Mouse (Mus musculus) stomach, postnatal 0 days (tissue): ENCODE results near the gene Tfcp2. TPM values are rescaled to one million over a fixed set of nuclear protein-coding genes. Genes with fewer than 3 reads are reported as not detected.
A peak's percentile ranks its signal among the peaks of the same experiment; 100 is the strongest.

Experiments
- ATAC-seq: fragments of 200-750 bp; cut with Nextera tagmentation; 2 replicates; pipeline ENCODE4 v1.8.0; 2017; ENCODE audit not compliant: low FRiP score, low TSS enrichment
- DNase-seq: peaks from one replicate; pipeline ENCODE4 v3.0.0-alpha.2; 2016; ENCODE audit warnings: low spot score
- H3K27ac ChIP-seq: fragments of 300-500 bp; sonication (generic); replicated peaks from 2 replicates; pipeline ENCODE4 v1.5.1; 2014; ENCODE audit warnings: mild to moderate bottlenecking, control low read depth
- H3K27me3 ChIP-seq: fragments of 300-500 bp; sonication (generic); 2 replicates; pipeline ENCODE4 v1.6.1; 2014; ENCODE audit warnings: low read length; ENCODE audit not compliant: control insufficient read depth, insufficient read depth
- H3K36me3 ChIP-seq: fragments of 300-500 bp; sonication (generic); 2 replicates; pipeline ENCODE4 v1.6.1; 2014; ENCODE audit warnings: low read length, mixed read lengths; ENCODE audit not compliant: control insufficient read depth, insufficient read depth
- H3K4me1 ChIP-seq: fragments of 300-500 bp; sonication (generic); replicated peaks from 2 replicates; pipeline ENCODE4 v1.6.1; 2014; ENCODE audit warnings: antibody characterized with exemption; ENCODE audit not compliant: control insufficient read depth, insufficient read depth
- H3K4me2 ChIP-seq: fragments of 300-500 bp; sonication (generic); replicated peaks from 2 replicates; pipeline ENCODE4 v1.6.1; 2014; ENCODE audit warnings: low read depth, mild to moderate bottlenecking, control low read depth, moderate library complexity
- H3K4me3 ChIP-seq: fragments of 300-500 bp; sonication (generic); 2 replicates; pipeline ENCODE4 v1.5.1; 2014; ENCODE audit warnings: low read depth, low read length, control low read depth
- H3K9ac ChIP-seq: fragments of 300-500 bp; sonication (generic); 2 replicates; pipeline ENCODE4 v1.6.1; 2014; ENCODE audit warnings: mild to moderate bottlenecking, low read length, control low read depth, mixed read lengths
- H3K9me3 ChIP-seq: fragments of 300-500 bp; sonication (generic); 2 replicates; pipeline ENCODE4 v1.6.1; 2016; ENCODE audit warnings: low read length; ENCODE audit not compliant: control insufficient read depth
- CTCF ChIP-seq: IDR thresholded peaks from 2 replicates; pipeline ENCODE4 v1.5.1; 2016; ENCODE audit warnings: antibody characterized with exemption, low read depth, mild to moderate bottlenecking, moderate library complexity
- EP300 ChIP-seq: optimal IDR thresholded peaks from 2 replicates; pipeline ENCODE3; 2016; ENCODE audit warnings: antibody characterized with exemption
- WGBS: fragments of 180-500 bp; shearing (Covaris S2); extraction: QIAGEN DNeasy Blood & Tissue Kit; methylation state at CpG from one replicate; pipeline ENCODE4 v1.1.7; 2014; 5-methylcytosine and 5-hydroxymethylcytosine counted together
- polyA plus RNA-seq: library from polyadenylated mRNA; unstranded; fragments of >200 nt; fragmentation: Nextera tagmentation; extraction: Ambion mirVana; gene quantifications from 2 replicates; pipeline ENCODE4 v1.2.1, GENCODE M21; 2015

The Tfcp2 gene
- polyA plus RNA-seq, 1 experiment from 2014 or later, result 9.6 TPM

DNA sequence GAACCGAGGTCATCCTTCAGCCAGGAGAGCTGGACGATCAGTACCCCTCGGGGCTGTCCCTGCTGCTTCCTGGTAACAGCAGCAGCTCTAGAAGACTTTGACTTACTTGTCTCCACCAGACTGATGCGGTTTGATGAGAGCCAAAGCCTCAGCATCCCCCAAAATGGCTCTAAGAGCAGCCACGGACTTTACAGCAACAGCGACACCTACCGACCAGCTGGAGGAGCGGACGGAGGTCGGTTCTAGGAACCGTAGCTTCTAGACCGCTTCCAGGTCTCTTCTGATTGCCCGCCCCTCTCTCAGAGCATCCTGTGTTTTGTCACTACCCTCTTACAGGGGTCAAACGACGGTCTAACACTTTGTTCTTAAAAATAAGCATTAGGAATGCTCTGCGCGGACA, 94.5 kb downstream of the Tfcp2 start:
- Histone ChIP-seq H3K4me3 (no peak overlapping the region), H3K9ac (no peak overlapping the region), H3K36me3 (no peaks in the 10 kb centered on the region), H3K9me3 (no peaks in the 10 kb centered on the region), H3K27ac (no peak overlapping the region), H3K4me1 (no peaks in the 10 kb centered on the region), H3K4me2 (no peak overlapping the region), H3K27me3 (no peaks in the 10 kb centered on the region)
- ATAC-seq (peak; percentile 52; the same call in 1 of the 2 replicates), DNase-seq (peak; percentile 78)
- 7% methylated on average over 17 of the region's 17 CpGs for WGBS
- no peak for TF ChIP-seq EP300
- TF ChIP-seq CTCF, result peak; percentile 97

DNA sequence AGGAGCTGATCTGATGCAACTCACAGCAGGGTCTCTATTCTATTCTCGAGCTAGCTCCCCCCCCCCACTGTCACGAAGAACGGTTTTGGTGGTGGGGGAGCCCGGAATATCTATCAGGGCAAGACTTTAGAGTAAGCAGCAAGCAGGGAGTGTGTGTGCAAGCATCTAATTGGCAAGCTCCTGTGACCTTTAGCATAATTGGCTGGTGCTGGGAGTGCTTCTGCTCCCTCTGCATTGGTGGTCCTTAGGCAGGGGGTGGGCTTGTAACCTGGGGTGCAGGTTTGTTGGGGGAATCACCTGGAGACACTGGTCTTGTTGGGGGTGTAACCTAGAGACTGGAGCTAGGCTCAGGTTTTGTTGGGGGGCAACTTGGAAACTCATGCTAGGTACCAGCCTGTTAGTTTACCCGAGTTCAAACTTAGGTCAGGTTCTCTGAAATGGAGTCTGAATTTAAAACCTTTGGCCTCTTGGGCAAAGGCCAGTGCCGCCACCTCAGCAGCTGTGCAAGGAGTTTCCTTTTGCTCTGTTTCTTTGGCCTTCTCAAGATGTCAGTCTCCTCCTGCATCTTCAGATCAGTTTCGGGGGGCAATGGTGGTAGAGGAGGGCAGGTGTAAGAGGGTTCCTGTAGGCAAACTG, 95.3 kb downstream of the Tfcp2 start:
- no peak overlapping the region for H3K9ac ChIP-seq
- H3K9me3 ChIP-seq, result no peaks in the 10 kb centered on the region
- no peak overlapping the region for H3K4me3 ChIP-seq
- no peak overlapping the region for H3K27ac ChIP-seq
- no peaks in the 10 kb centered on the region for H3K36me3 ChIP-seq
- 75% methylated on average over 7 of the region's 7 CpGs for WGBS
- no peaks in the 10 kb centered on the region for H3K27me3 ChIP-seq
- ATAC-seq (no peak), DNase-seq (no peak)
- TF ChIP-seq CTCF (no peak), EP300 (no peak)
- no peaks in the 10 kb centered on the region for H3K4me1 ChIP-seq
- H3K4me2 ChIP-seq, result no peak overlapping the region

DNA sequence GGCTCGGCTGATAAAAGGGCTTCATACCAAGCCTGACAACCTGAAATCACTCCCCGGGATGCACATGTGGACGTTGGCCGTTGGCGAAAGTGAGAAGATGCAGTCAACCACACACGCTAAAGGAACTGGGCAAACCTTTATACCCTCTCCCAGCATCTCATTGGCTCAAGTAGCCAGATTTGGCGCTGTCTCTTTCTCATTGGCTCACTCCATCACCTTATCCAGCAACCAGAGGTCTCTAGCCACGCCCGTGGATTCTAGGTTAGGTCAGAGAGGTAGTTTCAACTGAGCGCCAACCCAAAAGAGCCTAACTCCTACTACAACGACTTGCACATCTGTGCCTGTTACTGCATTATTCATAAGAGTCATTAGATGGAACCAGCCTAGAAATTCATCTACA, 99.3 kb downstream of the Tfcp2 start:
- H3K4me3 ChIP-seq, result no peak overlapping the region
- WGBS, result 74% methylated on average over 11 of the region's 11 CpGs
- TF ChIP-seq EP300 (no peak), CTCF (no peak)
- DNase-seq (no peak), ATAC-seq (no peak)
- no peaks in the 10 kb centered on the region for H3K9me3 ChIP-seq
- no peak overlapping the region for H3K4me2 ChIP-seq
- no peaks in the 10 kb centered on the region for H3K4me1 ChIP-seq
- H3K9ac ChIP-seq, result no peak overlapping the region
- no peaks in the 10 kb centered on the region for H3K36me3 ChIP-seq
- H3K27ac ChIP-seq, result no peak overlapping the region
- no peaks in the 10 kb centered on the region for H3K27me3 ChIP-seq

DNA sequence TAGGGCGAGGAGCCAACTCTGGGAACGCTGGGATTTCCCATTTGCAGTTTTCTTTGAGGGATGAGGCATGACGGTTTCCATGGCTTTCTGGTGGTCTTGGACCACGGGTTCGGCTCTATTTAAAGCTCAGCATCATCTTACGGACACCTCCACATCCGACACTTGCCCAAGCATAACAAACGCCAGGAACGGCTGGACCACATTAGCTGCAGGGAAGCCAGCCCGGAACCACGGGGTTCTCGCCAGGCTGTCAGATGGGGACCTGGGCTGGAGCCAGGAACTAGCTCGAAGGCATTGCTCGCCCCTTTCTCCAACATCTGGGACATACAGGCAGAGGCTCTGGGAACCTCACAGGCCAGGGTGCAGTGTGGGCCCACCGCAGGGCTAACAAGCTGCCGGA, 100.6 kb downstream of the Tfcp2 start:
- TF ChIP-seq EP300 (no peak), CTCF (no peak)
- DNase-seq, result no peak
- 50% methylated on average over 16 of the region's 16 CpGs for WGBS

DNA sequence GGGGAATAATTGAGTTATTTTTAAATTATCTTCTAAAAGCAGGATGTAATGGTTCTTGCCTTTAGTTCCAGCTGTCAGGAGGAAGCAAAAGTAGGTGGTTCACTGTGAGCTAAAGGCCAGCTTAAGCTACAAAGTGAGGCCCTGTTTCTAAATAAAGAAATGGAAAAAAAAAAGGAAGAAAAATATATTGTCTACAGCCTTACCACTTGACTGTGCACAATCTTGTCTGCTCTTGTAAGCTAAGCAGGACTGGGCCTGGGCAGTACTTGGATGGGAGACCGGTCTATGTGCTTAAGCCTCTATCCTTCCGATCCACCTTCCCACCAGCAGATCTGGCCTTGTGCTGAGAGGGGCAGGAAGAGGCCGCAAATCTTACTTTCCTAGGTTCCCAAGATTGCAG, 102.3 kb downstream of the Tfcp2 start:
- TF ChIP-seq EP300, result no peak
- TF ChIP-seq CTCF, result no peak
- Histone ChIP-seq H3K4me1 (no peaks in the 10 kb centered on the region), H3K9ac (no peak overlapping the region; the same call in 1 of the 2 replicates), H3K27me3 (no peaks in the 10 kb centered on the region), H3K4me2 (no peak overlapping the region), H3K27ac (0 out of 2 replicates have a peak overlapping the region, but pooled peaks have one; percentile 14), H3K9me3 (no peaks in the 10 kb centered on the region), H3K36me3 (no peaks in the 10 kb centered on the region), H3K4me3 (no peak overlapping the region)
- 69% methylated on average over 3 of the region's 3 CpGs for WGBS
- ATAC-seq, result no peak
- DNase-seq, result no peak

More for the DNA sequence above, 100.6 kb downstream of the Tfcp2 start:
- no peaks in the 10 kb centered on the region for H3K4me1 ChIP-seq
- ATAC-seq, result no peak
- H3K9me3 ChIP-seq, result no peaks in the 10 kb centered on the region
- H3K27me3 ChIP-seq, result no peaks in the 10 kb centered on the region
- no peaks in the 10 kb centered on the region for H3K36me3 ChIP-seq
- H3K27ac ChIP-seq, result no peak overlapping the region
- no peak overlapping the region for H3K9ac ChIP-seq
- H3K4me2 ChIP-seq, result no peak overlapping the region
- H3K4me3 ChIP-seq, result no peak overlapping the region

GRCm38 (mm10) chr15:100448572-100448971, 103.2 kb downstream of the Tfcp2 start:
- H3K4me2 ChIP-seq, result no peak overlapping the region
- 0 out of 2 replicates have a peak, but pooled peaks have one; percentile 22 for TF ChIP-seq CTCF
- TF ChIP-seq EP300, result no peak
- H3K9me3 ChIP-seq, result no peaks in the 10 kb centered on the region
- no peak overlapping the region for H3K4me3 ChIP-seq
- no peaks in the 10 kb centered on the region for H3K36me3 ChIP-seq
- H3K27ac ChIP-seq, result no peak overlapping the region
- H3K4me1 ChIP-seq, result no peaks in the 10 kb centered on the region
- WGBS, result 72% methylated on average over 4 of the region's 4 CpGs
- H3K9ac ChIP-seq, result no peak overlapping the region
- H3K27me3 ChIP-seq, result no peaks in the 10 kb centered on the region
- DNase-seq (no peak), ATAC-seq (no peak)

Other genes with a start within 250 kb of the Tfcp2 start
- 9.1 and 9.5 TPM in 2 replicates for gene Mettl7a1, start 247.9 kb downstream of the Tfcp2 start, polyA plus RNA-seq
- not detected in 2 replicates for gene Mettl7a3, start 217.1 kb downstream of the Tfcp2 start, polyA plus RNA-seq
- gene Methig1, start 198.9 kb downstream of the Tfcp2 start, polyA plus RNA-seq, result 0.17 TPM in 1 of 2 replicates, not detected in the other
- not detected in 2 replicates for gene Mettl7a2, start 198.8 kb downstream of the Tfcp2 start, polyA plus RNA-seq
- not detected in 2 replicates for gene Higd1c, start 187.5 kb downstream of the Tfcp2 start, polyA plus RNA-seq
- 0.11 and 0.15 TPM in 2 replicates for gene Gm5475, start 129.9 kb downstream of the Tfcp2 start, polyA plus RNA-seq
- 12.2 and 15.8 TPM in 2 replicates for gene Slc11a2, start 126.9 kb downstream of the Tfcp2 start, polyA plus RNA-seq
- 9.8 and 10.9 TPM in 2 replicates for gene Letmd1, start 83.0 kb downstream of the Tfcp2 start, polyA plus RNA-seq
- 2.6 and 2.8 TPM in 2 replicates for gene Csrnp2, start 56.5 kb downstream of the Tfcp2 start, polyA plus RNA-seq
- gene Pou6f1, start 48.0 kb upstream of the Tfcp2 start, polyA plus RNA-seq, result 2.6 and 3.2 TPM in 2 replicates
- 177 and 205 TPM in 2 replicates for gene Dazap2, start 63.3 kb upstream of the Tfcp2 start, polyA plus RNA-seq
- 94.8 and 103 TPM in 2 replicates for gene Smagp, start 84.9 kb upstream of the Tfcp2 start, polyA plus RNA-seq
- 1.3 and 2.3 TPM in 2 replicates for gene Bin2, start 117.5 kb upstream of the Tfcp2 start, polyA plus RNA-seq
- gene Cela1, start 135.9 kb upstream of the Tfcp2 start, polyA plus RNA-seq, result 22.3 and 24.1 TPM in 2 replicates
- gene Galnt6, start 177.4 kb upstream of the Tfcp2 start, polyA plus RNA-seq, result 9.5 and 11.0 TPM in 2 replicates
- gene Slc4a8, start 209.7 kb upstream of the Tfcp2 start, polyA plus RNA-seq, result 2.2 TPM in 2 replicates